Mouse (Mus musculus) erythroblast, embryonic 14.5 days (primary cell): ENCODE measurements around the gene Fam19a2.

Experiments
- GATA1 ChIP-seq: IDR thresholded peaks from 2 replicates; pipeline ENCODE4 v1.6.1; 2012; ENCODE audit warnings: low read length, inconsistent platforms, mixed read lengths
- TAL1 ChIP-seq: IDR thresholded peaks from 3 replicates; pipeline ENCODE4 v1.6.1; 2012; ENCODE audit warnings: low read length, inconsistent platforms, mixed read lengths

DNA sequence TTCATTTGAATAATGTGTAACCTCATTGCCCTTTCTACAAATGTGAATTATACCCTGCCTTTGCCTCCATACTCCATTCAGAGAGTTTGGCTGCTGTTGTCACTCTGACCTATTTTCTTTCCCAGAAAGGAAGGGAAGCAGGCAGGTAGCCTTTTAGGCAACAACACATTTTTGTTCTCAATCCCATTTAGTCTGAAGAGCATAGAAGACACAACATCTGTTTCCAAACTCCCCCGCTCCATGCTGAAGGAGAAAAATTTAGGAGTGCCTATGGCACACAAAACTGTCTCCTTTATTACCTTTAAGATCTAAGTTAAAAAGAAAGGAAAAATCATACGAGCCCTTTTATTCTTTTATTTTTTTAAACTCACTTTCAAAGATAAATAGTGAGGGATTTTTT is 446.9 kb downstream of the Fam19a2 start:
- TF ChIP-seq GATA1 (no peak), TAL1 (no peak)
